Mouse (Mus musculus): ENCODE results near the gene Tbx3.

Gene Tbx3

DNA sequence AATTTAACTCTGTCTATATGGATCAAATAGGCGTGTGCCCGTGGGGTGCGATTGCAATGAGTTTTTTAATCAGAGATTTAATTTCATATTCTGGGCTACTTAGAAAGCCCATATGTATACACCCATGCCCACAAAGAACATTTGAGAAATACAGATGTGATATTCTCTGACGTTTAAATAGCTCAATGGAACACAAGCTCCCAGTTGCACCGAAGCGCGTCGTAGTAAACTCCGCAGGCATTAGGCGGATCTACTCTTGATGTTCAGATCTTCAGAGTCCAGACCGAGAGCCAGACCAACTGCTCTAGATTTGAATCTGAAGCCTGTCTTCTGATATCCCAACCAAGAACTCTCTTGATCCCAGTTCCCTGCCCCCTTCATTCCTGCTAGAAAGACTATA lies 9.0 kb upstream of the Tbx3 start:
- no peak for DNase-seq (ENCODE audit: low read depth, low spot score)

DNA sequence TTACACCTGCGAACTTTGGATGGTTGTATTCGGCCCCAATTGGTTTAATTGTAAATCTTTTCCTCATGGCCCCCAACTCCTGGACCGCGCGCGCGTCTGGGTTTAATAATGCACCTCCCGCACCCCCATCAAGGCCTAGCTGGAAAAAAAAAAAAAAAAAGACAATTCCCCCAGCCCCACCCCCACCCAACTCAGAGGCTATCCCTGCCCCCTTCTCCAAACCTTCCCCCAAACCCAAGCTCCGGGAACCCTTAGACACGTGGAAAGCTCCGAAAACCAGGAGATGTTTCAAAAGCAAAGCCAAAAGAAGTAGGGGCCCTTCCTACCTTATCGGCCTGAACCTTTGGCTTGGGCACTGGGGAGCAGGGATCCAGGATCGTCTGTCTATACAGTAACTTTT lies 8.1 kb upstream of the Tbx3 start:
- DNase-seq (ENCODE audit: low read depth, low spot score) = no peak

DNA sequence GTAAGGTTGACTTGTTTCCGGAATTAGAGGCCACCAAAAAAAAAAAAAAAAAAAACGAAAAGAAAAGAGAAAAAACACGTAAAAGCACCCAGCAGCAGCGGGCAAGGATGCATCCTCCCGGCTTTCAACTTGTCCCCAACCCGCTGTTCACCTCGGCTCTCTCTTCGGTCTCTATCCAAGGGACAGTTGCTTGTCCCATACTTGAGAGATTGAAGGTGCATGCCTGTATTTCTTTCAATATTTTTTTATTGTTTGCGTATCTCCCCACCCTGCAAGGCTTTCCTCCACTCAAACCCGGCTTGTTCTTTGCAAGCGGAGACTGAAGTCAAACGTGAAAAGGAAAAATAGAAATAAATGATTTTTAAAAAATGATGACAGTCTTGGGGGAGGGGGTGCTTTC lies 7.7 kb upstream of the Tbx3 start:
- no peak for DNase-seq (ENCODE audit: low read depth, low spot score)

DNA sequence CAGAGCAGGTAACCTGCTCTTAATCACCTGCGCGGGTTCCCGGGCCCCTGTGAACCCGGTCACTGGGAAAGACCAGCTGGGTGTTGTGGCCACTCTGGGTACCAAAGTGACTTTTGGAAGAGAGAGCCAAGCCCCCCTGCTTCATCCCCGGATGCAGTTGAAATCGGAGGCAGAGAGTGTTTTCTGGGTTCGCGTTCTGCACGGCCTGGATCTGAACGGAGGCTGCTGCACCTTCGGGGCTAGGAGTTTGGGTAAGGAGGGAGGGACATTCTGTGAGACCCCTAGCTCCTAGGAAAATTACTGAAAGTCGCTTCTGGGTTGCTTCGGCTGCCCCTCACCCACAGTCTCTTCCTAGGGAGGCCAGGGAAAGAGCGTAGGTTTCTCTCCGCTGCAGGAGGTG lies 7.2 kb upstream of the Tbx3 start:
- no peak for DNase-seq (ENCODE audit: low read depth, low spot score)

DNA sequence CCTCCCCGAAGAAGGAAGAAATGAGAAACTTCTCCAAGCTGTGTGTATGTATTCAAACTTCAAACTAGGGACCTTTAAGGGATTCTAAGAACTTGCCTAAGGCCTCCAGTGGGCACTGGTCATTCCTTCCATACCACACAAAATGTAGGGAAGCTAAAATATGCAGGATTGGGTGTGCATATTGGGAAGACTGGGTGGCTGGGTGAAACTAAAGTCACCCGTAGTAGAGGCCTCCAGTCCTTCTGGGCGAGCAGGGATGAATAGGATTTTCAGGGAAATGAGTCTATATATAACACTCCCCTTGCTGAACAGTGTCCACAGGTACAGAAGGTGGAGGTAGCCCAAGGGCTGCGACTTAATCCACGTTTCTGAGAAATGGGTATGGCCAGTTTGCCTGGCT lies 6.7 kb upstream of the Tbx3 start:
- no peak for DNase-seq (ENCODE audit: low read depth, low spot score)

DNA sequence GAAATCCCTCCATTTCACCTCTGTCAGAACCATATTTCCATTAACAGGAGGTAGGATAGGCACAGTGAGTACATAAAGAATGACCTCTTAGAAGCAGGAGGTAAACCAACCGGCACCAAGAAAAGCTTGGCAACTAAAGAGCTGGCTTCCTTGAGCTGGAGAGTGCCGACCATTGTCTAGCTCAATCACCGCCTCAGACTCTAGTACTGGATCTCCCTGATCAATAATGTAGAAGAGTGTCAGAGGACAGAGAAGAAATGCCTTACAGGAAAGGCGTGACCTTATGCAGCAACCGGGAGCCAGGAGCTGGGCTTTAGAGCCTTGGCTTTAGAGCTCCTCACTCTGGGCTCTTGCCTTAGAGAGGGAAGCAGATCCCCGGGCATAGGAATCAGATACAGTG lies 4.7 kb upstream of the Tbx3 start:
- no peak for DNase-seq (ENCODE audit: low read depth, low spot score)

DNA sequence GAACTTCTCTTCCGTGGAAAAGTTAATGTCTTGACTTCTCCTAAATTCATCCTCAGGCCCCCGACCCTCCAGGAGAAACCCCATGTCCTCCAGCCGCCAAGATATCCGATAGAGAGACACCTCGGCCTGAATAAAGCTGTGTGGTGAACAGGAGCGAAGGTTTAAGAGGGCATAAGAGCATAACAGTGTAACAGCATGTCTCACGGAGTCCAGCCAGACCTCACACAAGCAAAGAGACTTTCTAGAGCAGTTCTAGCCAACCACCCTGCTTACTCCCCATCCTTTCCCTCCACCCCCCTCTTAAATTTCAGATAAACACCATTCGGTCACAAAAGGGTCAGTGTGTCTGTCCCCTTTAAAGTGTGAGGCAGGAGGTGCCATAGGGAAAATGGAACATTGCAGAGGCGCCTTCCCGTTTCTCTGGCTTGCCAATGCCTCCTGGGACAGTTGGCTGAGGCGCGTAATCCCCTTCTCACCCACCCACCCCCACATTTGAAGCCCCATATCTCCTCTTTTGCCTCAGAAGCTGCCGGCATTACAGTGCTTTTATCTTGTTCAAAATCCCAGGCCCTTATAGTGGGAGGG lies 3.0 kb upstream of the Tbx3 start:
- no peak for DNase-seq (ENCODE audit: low read depth, low spot score)

DNA sequence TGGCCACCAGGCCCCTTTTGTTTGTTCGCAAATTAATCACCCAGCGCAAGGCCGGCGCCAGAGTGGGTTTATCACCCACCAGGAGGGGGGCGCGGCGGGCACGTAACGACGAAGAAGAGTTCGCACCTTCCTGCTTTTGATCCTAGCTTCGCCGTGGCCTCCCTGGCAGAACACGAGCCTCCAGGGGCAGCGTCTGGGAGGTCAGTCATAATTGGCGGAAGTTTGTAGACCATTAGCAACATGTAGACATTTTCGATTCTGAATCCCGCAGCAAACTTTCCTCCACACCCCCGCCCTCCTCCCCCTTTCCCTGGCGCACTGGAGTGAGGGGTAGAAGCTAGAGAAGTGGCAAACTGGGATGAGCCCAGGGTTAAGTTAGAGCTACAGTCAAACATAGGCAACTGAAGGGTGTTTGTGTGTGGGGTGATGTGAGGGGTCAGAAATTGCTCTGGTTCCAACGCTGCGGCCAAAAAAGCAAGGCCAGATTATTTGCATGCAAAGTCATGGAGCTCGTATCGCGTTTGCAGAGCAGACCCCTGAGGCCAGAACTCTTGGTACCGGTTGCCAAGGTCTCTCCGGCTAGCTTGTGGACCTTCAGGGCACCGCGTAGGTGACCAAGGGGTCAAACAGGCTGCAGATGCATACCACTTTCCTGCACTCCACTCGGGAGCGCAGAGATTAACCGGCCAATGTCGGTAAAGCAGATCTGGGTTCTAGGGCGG lies 2.1 kb upstream of the Tbx3 start:
- no peak for DNase-seq (ENCODE audit: low read depth, low spot score)

DNA sequence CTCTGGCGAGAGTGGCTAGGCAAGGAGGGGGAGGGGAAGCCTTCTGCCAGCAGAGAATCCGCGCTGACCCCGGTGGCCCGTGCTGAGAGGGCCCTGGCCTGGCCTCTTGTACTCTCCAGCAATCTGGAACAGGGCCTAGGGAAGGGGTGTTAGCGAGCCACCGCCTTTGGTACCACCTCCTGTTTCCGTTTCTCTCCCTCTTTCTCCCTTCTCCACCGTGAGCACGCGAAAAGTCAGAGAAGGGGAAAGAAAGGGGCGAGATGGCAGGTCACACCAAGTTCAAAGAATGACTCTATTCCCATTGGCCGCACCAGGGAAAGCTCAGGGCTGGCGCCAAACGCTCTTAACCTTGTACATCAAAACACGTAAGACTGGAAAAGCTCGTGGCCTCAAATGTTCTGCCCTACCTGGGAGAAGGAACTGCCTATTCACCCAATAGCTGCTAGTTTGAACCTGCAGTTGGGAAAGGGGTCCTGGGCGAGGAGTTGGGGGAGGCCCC lies 1.5 kb upstream of the Tbx3 start:
- DNase-seq (ENCODE audit: low read depth, low spot score) = no peak

DNA sequence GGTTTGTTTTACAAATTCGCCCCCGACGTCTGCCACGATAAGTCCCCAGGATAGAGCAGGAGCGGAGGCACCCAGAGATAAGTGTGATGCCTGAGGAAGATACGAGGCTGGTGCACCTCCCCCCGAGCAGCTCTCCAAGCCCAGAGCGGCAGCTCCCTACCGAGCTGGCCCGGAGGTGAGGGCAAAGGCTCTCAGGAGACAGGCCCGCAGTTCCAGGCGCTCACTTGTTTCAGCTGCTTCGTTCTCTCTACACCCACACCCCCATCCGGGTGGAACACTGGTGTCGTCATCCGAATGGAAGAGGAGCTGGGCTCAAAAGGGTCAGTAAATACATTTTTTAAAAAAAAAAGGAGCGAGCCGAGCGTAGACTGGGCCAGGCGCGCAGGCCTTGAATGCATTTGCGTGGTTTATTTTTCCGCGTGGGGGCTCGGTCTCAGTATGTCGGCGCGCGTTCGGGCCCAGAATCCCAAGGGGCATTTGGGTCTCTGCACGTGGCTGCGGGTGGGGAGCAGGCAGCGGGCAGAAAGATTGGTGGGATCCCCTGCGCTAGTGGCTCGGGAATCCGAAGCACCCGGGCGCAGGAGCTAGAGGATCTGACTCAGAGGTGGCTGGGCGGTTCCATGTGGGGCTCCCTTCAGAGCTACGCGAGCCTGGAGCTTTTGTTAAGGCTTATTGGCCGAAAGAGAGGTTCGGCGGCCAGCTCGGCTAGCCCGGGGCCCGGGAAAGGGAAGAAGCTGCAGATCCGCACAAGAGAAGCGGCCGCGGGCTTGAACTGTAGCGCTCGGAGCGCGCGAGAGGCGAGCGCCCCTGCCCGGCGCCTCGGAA lies 516 bp upstream of the Tbx3 start:
- DNase-seq (ENCODE audit: low read depth, low spot score) = no peak

DNA sequence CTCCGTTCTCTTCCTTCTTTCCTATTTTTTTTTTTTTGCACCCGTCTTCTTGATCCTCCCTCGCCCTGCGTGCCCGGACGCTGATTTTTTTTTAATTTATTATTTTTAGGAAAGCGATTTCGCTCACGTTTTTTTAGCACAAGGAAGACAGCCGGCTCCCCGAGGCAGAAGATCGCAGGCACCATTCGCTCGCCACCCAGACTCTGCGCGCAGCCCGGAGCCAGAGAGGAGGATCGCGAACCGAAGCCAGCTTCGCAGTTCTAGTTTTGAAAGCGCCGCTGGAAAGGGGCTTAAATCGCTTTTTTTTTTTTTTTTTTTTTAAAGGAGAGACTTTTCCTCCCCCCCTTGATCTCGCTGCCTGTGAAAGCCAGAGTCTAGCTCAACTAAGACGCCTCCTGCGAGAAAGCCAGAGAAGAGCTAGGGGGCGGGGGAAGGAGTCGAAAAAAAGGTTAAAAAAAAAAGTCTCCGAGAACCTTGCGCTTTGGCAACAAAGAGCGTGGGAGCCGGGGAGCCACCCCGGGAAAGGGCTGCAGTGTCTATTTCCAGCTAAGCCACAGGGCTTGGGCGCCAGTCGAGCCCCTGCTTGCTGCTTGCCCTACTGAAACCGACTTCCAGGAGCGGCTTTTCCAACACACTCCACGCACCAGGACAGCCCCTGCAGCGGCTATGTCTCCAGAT lies 794 bp downstream of the Tbx3 start:
- DNase-seq (ENCODE audit: low read depth, low spot score) = no peak

DNA sequence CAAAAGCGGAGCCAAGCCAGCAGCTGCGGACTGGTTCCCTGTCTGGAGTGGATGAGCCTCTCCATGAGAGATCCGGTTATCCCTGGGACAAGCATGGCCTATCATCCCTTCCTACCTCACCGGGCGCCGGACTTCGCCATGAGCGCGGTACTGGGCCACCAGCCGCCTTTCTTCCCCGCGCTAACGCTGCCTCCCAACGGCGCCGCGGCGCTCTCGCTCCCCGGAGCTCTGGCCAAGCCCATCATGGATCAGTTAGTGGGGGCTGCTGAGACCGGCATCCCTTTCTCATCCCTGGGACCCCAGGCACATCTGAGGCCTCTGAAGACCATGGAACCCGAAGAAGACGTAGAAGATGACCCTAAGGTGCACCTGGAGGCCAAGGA lies 1.5 kb downstream of the Tbx3 start:
- no peak for DNase-seq (ENCODE audit: low read depth, low spot score)

DNA sequence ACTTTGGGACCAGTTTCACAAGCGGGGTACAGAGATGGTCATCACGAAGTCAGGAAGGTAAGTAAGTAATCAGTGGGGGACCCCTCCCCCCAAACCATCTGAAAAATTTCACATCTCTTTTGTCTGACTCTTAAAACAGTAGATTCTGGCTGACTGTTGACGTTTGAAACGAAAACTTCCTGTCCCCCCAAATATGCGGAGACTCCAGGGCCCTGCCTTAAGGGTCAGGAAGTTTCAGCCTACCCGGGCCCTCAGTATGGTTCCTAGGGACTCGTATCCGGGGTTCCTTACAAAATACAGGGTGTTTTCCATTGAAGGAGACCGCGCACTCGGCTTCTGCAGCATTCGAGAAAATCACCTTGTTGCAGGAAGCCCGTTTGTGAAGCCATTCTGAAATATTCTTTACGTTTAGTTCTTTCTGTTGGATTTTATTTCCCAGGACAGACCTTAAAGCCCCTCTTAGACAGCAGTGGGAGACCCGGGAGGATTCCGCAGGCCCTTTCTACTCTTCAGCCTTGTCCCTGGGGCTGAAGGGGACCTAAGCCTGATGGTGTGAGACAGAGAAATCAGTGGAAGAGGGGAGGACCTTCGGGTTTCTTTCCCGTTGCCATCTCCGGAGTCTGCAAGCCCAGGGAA lies 2.0 kb downstream of the Tbx3 start:
- DNase-seq (ENCODE audit: low read depth, low spot score) = no peak

DNA sequence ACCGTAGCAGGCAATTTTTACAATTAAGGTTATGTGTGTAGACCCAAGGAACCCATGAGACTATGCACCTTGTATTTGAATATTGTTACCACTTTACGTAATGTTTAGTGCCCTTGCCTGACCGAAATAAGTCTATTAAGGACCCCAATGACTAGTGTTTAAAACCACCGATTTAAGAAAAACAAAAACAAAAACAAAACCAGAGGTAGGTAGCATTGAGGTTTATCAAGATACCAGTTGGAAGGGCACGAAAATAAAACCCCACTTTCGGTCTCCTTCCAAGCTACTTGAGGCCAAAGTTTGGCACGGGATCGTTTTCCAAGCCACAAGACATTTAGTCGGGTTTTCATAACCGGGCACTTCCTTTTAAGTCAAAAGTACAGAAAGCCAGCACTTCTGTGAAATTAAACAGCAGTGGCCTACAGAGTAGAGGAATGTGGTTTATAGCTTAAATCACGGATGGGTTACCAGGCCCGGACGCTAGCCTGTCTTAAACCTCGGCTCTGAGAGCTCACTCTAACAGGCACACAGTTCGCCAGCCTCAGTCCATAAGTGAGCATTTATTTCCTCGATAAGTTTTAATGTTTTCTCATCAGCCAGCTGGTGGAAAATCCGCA lies 2.6 kb downstream of the Tbx3 start:
- DNase-seq (ENCODE audit: low read depth, low spot score) = no peak

DNA sequence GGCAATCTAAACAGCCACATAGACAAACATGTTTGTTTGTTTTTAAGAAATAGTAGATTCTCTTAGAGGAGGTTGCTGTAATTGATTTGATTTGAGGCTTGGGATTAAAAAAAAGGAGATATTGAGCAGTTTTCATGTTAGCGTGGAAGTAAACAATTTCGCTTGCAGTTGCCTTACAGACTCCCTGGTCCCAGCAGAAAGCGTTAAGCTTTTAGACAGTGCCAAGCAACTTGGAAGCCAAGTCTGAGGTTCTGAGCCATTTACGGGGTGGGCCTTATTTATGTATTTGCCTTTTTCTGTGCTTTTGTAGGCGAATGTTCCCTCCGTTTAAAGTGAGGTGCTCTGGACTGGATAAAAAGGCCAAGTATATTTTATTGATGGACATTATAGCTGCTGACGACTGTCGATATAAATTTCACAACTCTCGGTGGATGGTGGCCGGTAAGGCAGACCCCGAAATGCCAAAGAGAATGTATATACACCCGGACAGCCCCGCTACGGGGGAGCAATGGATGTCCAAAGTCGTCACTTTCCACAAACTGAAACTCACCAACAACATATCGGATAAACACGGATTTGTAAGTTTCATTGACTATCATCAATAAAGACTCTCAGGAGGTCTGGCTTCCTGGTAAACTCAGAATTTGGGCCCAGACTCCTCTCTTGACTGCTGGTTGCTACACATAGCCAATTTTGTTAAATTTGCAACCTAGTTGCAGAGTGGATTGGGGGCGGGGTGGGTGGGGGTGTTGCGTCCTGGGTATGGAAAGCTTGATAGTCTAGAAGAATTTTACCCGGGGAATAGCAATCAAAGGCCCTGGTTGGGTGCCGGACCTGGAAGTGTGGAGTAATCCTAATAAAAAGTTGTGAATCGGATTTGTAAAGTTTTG lies 3.5 kb downstream of the Tbx3 start:
- no peak for DNase-seq (ENCODE audit: low read depth, low spot score)

DNA sequence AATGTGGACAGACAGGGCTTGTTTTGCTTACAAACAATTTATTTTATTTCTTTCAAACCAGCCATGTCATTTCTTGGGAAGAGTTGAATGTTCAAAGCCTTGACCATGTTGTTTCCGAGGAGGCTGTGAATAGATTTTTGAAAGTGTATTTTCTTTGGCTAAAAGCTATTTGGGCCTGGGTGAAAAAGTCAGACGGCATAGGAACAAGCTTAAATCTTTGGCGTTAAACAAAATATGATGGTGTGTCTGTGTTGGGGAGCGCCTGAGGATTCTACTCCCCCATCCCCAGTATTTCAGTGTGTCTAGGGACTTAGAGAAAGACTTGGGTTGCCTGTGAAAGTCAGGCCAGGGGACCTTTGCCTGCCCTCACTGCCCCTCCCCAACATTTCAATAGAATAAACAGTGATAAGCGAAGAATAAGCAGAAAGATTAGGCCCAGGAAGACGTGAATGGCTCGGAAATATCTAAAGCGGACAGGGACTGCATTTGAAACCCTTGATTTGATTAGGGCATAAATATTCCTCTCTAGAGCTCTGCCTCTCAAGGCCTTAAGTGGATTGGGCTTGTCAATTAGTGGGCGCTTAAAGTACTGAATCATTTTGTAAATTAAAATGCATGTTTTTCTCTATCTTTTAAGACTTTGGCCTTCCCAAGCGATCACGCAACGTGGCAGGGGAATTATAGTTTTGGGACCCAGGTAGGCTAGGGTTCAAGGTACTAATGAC lies 4.3 kb downstream of the Tbx3 start:
- DNase-seq (ENCODE audit: low read depth, low spot score) = no peak

DNA sequence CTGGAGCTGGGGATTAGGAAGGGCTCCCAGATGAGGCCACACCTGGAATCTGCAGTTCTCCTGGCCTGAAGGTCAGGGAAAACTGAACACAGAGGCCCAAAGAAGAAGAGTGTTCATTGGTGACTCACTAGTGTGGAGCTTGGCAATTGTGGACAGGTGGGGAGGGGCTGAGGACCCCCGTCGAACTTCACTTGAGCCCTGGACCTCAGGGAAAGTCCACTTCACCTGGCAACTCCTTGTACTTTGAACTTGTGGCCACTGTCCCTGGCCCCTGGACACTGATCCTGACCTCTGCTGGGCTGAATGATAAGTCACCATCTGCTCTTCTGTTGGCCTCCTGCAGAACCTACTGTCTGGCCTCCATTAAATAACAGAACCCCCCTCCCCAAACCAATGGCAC lies 5.8 kb downstream of the Tbx3 start:
- no peak for DNase-seq (ENCODE audit: low read depth, low spot score)

DNA sequence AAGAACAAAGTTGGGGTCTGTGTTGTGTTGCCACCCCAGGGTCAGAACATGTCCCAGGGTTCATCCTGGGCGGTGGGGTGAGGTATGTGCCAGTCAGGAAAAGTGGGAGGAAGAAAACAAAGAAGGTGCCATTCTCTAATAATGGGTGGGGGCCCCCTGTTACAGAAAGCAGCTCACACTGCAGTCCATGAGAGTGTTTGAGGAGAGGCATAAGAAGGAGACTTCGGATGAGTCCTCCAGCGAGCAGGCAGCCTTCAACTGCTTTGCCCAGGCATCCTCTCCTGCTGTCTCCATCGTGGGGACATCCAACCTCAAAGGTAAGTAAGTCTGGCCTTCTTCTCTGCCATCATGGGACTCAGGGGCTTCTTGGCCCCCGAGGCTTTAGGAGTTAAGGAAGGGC lies 8.0 kb downstream of the Tbx3 start:
- no peak for DNase-seq (ENCODE audit: low read depth, low spot score)

DNA sequence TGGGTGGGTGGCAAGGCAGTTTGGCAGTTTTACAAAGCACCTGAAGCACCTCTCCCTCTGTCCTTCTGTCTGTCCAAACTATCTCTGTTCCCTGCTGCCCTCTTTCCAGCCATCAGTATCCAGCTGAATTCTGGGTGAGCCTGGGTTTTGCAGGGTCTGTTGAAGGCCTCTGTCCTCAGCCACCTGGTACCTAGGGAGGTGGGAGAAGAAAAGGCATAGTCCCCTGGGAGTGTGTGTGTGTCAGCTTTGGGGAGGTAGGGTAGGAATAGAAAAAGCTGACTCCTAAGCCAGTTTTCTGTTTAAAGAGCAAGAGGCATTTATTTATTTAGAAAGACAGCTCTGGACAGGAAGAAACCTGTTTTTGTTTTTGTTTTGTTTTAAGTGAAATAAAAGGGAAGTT lies 8.6 kb downstream of the Tbx3 start:
- DNase-seq (ENCODE audit: low read depth, low spot score) = no peak
